Mouse (Mus musculus) CD4-positive, CD25-positive, alpha-beta regulatory T cell, adult 2 months (primary cell): ENCODE results near the gene Slc38a6.
A peak's percentile ranks its signal among the peaks of the same experiment; 100 is the strongest.

Experiments used
- DNase-seq: peaks from one replicate; pipeline ENCODE4 v3.0.0-alpha.2; 2012; ENCODE audit warnings: low read depth, low spot score

Slc38a6 gene

DNA sequence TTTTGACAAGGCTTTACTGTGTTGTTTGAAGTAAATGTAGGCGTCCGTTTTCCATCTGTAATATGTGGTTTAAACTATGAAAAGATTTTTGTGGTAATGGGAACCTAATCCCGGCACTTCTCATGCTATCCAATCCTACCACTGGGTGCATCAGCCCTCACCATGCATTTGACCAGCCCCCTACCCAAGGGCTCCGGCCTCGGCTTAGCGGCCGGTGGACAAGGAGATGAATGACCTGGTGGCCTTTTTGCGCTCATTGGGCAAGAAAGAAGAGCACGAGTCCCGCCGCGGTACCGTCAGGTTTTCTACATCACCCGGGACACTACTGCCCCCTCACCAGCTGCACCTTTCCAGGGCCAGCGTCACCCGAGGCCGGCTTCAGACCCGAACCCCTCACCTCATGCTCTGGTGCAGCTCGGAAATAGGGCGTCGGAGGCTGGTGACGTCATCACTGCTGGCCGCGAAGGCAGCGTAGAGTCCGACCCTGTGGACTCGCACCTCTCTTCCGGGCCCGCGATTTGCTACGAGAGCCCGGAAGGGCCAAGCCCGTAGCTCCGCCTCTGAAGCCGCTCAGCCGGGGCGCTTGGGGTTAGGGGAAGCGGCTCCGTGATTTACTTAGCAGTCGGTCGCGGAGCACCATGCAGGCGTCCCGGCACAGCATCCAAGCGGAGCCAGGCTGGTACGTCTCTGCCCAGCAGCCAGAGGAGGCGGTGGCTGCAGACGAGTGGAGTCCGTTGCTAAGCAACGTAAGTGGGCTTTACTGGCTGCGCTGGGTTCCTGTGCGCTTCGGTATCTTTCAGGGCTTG lies at the start of gene Slc38a6, which contains the start of gene Trmt5:
Slc38a6 (plus strand) TSS at position 493 of the 806 bp plus-strand sequence.
Trmt5 (minus strand) TSS at position 424 of the 806 bp plus-strand sequence.
- peak; percentile 94 for DNase-seq

DNA sequence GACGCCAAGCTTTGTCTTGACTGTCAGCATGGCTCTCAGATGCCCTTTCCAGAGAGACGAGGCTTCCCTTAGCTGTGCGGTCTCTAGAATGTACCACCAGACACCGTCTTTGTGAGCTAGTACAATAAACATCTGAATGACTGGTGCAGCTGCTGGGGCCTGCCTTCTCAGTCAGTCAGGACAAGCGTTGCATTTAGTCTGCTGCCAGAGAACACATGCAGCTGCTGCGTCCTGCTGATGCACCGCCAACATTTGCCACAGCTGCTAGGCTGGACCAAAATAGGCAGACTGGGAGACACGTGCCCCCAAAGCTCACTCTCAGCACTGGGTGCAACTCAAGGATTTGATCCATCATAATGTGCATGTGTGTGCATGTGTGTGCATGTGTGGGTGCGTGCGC lies 44.6 kb upstream of the Slc38a6 start:
- DNase-seq = no peak

DNA sequence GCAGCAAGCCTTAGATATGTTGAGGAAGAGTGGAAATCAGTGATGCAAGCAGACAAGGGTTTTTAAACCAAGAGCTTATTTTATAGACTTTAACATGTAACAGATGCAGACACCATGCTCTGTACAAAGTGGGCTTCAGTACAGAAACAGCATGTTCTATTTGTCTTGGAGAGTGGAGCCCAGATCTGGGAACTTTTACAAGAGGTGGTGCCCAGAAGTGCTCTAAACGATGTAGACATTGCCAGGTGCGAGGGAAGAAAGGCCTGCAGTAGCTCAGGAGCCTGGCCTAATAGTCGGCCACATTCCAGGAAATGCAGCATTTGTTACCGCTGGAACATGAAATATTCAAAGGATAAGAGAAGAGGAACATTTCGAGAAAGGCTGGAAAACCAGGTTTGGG lies 40.9 kb upstream of the Slc38a6 start:
- DNase-seq = no peak

DNA sequence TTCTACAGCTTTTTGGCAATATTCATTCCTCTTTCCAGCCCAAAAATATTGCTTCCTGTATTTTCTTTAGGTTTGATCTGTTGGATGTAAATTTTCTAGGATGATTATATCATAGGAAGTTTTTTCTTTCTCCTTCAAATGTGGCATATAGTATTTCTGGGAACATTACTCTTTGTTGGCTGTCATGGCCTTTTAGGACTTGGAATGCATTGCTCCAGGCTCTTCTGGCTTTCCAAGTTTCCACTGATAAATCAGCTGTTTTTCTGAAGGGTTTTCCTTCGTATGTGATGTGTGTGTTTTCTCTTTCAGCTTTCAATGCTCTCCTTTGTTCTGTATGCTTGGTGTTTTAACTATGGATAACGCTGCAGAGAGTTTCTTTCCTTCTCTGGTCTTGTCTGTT lies 31.6 kb upstream of the Slc38a6 start:
- no peak for DNase-seq

DNA sequence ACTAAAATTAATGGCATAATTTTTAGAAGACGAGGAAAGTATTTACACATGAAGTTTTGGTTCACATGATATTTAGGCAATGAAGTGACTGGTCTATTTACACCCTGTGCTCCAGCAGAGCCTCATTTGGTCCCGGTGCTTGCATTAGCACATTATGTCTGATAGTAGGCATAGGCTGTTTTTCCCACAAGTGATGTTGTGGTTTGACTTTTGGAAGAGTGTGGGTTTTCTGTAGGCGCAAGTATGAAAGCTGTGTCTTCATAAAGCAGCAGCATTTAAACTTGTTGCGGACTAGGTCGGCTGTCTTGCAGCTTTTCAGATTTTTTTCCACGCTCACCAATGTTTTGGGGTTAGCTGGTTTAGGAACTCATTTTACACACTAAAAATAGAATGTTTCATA lies 27.3 kb upstream of the Slc38a6 start:
- no peak for DNase-seq

DNA sequence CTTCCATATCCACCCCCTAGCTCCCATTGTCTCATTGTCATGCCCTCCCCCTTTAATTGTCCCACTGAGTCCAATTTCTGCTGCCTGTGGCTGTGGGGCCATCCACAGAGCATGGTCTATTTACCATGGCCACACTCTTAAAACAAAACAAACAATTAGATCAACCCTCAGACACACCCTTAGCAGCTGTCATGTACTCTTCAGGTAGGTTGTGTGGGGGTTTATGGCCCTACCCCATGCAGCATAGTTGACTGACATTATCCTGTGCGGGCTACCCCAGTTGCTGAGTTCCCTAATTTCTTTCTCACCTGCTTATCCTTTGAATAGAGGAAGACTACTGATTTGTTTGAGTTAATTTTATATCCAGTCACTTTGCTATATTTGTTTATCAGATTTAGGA lies 26.2 kb upstream of the Slc38a6 start:
- DNase-seq = no peak

DNA sequence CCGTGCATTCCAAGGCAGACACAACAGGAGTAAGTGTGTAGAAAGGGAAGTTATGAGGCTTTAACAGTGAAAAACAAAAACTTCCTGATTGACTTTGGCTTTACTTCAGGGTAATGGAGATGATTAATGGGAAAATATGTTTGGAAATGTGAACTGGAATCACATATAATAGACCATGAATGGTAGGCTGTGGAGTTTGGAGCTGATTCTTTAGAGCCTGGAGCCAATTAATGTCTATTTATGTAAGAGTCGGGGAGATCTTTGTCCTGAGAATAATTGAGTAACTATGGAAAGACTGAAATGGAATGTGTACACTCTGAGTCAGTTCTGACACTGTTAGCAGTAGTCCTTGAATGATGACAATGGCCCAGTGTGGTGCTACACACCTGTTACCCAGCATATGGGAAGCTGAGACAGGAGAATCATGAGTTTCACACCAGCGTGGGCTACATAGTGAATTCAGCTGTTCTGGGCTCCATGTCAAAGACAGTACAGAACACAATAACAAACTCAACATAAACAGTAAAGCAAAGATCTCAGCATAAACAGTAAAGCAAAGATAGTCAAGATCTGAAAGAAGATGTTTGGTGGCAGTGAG lies 21.1 kb upstream of the Slc38a6 start:
- no peak for DNase-seq

DNA sequence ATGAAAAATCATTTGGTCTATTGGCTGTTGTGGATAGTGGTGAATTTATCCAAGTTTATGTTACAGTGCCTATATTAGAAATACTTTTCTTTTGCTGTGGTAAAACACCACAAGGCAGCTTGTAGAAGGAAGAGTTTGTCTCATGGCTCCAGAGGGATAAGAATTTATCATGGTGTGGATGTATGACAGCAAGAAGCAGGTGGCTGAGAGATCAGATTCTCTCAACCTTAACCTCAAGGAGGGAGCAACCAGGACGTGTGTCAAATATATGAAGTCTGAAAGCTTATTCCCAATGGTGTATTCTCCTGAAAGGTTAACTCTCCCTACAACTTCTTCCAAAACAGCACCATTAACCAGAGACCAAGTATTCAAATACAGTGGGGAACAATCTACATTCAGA lies 20.0 kb upstream of the Slc38a6 start:
- DNase-seq = no peak

DNA sequence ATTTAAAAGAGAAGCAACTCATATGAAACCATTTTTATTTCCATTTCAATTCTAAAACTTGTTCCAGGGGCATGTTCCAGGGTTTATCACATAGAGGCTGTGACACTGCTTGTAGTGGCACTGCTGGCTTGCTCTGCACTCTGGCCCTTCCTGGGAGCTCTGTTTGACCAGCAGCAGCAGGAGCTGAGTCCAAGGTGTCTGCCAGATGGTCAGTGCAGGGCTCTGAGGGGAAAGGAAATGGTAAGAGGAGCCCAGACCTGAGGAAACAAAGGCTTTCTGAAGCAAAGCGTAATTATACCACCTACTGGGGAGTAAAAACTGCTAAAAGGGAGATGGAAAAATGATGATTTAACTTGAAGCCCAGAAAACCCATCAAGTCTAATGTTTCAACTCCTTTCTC lies 18.1 kb upstream of the Slc38a6 start:
- no peak for DNase-seq

DNA sequence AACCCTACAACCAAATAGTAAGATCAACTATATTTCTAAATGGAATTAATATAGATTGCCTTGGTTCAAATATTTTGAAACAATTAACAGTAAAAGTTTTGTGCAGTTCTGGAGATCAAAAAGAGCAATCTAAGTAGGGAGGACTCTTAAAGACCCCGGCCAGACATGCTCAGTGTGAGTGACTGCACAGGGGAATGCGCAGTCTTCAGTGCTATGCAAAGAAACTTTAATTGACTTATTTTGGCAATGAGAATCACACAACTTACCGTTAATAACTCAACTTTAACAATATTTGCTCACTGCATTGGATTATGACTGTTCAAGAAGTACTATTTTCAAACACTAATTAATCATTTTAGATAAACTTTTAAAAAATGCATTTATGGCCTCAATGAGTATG lies 17.0 kb upstream of the Slc38a6 start:
- DNase-seq = no peak

DNA sequence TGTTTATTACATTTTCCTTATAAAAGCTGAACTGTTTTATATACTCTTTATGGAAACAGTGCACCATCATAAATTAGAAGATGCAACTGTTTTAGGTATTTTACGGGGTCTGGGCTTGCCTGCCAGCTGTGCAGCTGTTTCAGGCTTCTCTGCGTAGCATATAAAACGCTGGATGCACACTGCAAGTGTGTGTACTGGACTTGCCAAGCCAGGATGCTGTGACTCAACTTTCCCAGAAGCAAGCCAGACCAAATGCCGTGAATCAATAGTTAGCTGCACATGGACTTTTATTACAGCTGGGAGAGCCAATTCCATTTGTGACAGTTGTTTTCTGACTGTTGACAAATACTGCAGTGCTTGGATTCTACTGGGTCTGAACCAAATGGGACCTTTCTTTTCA lies 16.6 kb upstream of the Slc38a6 start:
- DNase-seq = no peak

DNA sequence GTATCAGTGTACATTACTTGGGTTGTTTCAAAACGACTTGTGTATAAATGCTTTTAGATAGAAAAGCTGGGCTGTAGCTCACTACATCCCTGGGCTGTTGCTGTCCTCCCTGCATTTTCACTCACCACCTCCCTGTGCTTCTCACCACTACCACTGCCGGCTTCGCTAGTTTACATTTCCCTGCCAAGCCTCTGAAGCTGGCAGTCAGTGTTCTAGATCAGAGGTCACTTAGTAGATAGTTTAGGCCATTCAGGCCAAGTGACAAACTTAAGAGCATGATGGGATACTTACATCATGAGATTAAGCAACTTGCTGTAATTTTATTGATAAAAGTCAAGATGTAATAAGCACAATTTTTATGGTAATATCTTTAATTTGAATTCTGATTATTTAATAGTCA lies 11.7 kb upstream of the Slc38a6 start:
- DNase-seq = no peak

DNA sequence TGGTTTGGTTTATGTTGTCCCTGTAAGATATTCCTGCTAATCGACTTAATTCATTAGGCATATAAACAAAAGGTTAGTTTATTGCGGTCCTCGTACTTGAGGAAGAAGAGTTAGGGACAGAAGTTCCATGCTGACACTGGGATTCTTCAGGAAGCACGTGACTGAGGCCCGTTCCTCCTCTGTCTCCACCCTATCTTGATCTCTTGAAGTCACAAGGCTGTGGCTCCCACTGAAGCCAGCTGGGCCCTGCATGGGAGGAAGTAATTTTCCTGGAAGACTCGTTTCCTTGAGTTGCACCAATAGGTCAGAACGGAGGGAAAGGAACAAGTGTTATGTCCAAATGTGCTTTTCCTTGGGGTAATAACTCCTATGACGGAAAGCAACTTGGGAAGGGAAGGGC lies 1.0 kb downstream of the Slc38a6 start:
- no peak for DNase-seq

DNA sequence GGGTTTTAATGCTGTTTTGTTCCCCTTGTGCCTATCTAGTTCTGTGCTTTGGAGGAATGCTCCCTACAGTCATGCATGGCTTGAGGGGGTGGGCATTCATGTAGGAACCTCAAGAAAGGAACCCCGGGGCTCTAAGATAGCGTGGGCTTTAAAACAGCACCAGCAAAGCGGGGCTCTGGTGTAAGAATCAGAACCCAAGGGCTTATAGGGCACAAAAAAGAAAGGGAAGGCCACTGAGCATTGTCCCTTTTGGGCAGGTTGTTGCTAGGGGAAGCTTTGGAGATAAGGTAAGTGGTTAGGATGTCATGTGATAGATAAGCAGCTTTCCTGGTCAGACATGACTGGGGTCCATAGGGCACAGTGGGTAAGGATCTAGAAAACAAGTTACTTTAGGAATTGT lies 2.0 kb downstream of the Slc38a6 start:
- no peak for DNase-seq

DNA sequence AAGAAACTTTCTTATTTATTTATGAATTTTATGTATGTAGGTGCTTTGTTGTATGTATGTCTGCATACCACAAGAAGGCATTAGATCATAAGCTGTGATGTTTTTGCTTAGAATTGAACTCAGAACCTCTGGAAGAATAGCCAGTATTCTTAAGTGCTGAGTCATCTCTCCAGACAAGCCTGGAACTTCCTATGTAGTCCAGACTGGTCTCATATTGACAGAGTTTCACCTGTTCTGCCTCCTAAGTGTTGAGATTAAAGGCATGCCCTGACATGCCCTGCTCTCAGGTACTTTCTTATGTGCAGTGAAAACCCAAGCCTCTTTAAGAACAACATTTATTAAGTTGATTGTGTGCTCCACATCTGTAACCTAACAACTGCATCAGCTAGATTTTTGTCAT lies 8.3 kb downstream of the Slc38a6 start:
- no peak for DNase-seq

DNA sequence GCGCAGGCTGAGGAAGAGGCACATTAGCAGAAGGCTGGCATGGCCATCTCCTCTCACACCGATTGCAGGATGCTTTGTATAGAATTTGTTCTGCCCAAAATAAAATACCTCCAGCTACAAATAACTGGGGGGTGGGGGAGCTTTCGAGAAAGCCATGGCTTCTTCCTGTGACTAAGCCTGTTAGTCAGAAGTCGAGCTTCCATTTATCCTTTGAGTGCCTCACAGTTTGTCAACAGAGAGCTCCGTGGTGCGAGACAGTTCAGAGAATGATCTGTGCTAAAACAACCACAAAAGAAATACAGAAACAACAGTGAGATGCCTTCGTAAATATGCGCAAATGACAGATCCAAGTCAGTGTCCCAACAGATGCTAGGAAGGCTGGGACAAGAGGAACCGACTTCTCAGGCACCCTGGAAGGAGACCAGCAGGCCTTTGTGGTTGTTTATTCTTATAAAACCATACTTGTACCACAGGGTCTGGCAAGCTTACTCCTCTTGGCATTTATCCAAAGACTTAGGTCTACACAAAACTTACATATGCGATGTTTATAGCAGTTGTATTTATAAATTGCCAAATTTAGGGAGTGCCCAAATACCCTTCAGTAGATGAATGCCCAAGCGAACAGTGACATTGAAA lies 9.0 kb downstream of the Slc38a6 start:
- DNase-seq = no peak

DNA sequence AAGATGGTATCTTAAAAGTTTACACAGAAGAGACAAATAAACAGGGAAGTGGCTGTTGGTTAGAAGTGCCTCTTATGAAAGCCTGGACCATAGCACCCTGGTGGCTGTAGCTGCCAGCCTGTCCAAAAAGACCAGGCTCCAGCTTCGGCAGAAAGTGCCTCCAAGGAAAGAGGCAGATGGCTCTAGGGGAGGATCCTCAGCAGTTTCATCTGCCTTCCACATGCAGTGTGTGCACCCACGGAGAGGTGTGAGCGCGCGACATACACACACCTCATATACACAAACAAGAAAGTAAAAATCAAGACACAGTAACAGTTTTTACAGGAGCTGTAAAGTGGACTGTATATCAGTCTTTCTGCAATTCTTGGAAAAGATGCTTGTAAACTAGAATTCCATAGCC lies 12.0 kb downstream of the Slc38a6 start:
- DNase-seq = no peak

DNA sequence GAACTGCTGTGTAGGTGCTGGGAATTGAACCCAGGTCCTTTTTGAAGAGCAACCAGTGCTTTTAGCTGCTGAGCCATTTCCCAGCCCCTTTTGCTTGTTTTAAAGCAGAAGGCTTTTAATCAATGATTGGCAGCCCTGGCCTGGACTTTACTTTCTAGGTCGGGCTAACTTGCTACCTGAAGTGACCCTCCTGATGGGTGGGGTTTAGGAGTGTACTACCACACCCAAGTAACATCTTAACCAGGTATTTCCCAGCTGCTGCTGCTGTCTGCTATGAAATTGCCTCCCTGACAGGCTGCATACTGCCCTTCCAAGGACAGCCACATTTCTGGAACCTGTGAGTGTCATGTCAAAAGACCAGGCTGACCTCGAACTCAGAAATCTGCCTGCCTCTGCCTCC lies 14.0 kb downstream of the Slc38a6 start:
- no peak for DNase-seq

DNA sequence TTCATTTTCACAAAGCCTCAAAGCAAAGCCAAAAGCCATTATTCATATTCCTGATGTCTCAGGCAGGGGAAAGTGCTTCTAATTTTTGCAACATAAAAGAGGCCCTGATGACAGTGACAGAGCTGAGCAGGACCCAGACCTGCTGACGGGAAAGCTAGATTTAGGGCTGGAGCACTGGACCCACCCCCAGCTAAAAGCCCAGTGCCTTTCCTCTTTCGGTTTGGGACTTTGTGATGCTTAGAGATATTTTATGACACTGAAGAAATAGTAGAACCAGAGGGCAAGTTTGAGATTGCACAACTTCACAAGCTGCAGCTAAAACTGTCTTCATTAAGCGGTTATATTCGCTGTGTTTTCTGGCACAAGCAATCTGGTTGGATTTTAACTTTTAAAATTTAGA lies 18.1 kb downstream of the Slc38a6 start:
- no peak for DNase-seq

DNA sequence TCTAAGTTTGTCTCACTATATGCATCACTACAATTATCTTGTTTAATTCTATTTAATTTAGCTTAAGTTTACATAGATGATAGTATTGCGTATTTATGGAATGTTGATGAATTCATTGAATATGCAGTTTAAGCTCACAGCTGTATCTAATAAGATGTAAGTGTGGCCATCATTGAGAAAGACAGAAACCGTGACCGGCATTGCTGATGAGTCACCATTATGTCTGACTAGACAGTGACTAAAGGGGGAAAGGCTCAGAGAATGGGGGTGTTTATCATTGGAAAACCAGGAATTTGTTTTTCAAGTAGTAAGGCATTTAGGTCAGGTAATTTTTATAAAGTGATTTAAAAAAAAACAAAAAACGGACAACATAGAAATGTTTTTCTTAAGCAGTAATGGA lies 21.2 kb downstream of the Slc38a6 start:
- DNase-seq = no peak

DNA sequence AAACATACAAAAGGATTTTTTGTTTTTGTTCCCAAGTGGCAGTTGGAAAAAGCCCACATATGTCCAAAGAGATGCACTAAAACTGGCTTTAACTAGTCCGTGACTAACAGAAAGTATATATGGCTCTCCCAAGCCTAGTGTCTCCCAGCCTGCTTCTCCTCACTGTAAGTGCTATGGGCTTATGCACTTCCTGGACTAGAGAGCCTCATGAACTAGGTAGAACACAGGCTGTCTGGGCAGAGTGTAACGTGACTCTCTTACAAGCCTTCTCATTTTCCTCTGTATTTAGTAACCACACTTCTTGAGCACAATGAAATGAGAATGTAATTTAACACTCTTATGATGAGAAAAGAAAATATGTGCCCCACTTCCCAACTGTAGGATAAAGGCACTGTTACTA lies 22.1 kb downstream of the Slc38a6 start:
- no peak for DNase-seq

DNA sequence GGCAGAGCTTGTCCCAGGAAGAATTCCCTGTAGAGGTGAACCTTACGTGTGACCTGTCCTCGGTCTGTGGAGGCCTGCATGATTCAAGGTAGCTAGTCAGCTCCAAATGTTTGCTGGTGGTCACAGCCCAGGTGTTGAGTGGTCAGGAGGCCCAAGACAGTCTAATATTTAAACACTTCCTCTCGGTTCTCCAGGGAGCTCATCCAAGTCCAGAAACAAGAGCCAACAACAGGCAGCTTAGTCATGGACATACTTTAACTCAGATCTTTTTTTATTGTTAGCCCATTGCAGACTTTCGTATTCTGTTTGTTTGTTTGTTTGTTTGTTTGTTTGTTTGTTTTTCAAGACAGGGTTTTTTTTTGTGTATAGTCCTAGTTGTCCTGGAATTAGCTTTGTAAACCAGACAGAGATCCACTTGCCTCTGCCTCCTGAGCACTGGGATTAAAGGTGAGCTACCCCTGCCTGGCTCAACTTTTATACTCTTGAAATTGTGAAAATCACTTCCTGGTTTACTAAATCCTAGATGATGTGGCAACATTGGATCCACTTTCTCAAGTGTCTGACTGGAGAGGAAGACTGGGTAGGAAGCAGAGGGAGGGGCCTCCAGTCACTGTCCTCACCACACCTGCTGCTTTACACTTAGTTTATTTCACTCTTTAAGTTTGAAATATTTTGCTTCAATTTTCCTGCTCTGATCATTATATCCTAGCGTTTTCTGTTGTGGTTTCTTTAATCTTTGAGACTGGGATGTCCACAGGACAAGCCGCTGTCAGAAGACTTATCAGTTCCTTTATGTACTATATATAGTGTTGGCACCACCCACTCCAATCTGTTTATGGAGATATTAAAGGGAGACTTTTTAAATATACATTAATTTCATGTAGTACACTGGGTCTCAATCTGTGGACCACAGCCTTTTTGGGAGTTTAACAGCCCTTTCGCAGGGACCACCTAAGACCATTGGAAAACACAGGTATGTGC lies 31.4 kb downstream of the Slc38a6 start:
- DNase-seq = no peak
